Mouse (Mus musculus): Measurements from ENCODE around the gene Zbtb20.

GRCm38 (mm10) chr16:43653288-43653687 lies 777.6 kb downstream of the Zbtb20 start:
- TF ChIP-seq CTCF (IDR thresholded peaks at IDR 0.05; ENCODE audit: low read depth) (no peak), EP300 (IDR thresholded peaks at IDR 0.05; ENCODE audit: low read depth) (no peak)

Measured in liver, embryonic 14.5 days (tissue).